Mouse (Mus musculus) heart, postnatal 36 days (tissue): ENCODE measurements around the gene Ttc21a. TPM values are rescaled to one million over a fixed set of nuclear protein-coding genes. Genes with fewer than 3 reads are reported as not detected.
A peak's percentile ranks its signal among the peaks of the same experiment; 100 is the strongest.

Experiments
- DNase-seq, 2 experiments: peaks; one replicate each; pipeline ENCODE4 v3.0.0; 2021 to 2022
- intact Hi-C: fragments of 180-260 bp; cut with DNase I; formaldehyde crosslinking; loops from one replicate; pipeline ENCODE4 v1.15.1; 2025
- total RNA-seq, 2 experiments: library from RNA; stranded (reverse); gene quantifications; 2 replicates each; pipeline ENCODE4 v1.2.3; 2021

The Ttc21a gene
- total RNA-seq, 2 experiments from 2014 or later: not detected

- intact Hi-C loops: no loop called here
- DNase-seq: no peak
Measured at GRCm38 (mm10) chr9:119938496-119938895, 1.1 kb downstream of the Ttc21a start.

- intact Hi-C loops: no loop called here
- no peak for DNase-seq
Measured at GRCm38 (mm10) chr9:119939646-119940045, 2.2 kb downstream of the Ttc21a start.

GRCm38 (mm10) chr9:119941407-119941806 lies 4.0 kb downstream of the Ttc21a start:
- intact Hi-C loops: no loop called here
- no peak for DNase-seq

GRCm38 (mm10) chr9:119941861-119942260 lies 4.5 kb downstream of the Ttc21a start:
- no peak for DNase-seq

GRCm38 (mm10) chr9:119943326-119943725 lies 5.9 kb downstream of the Ttc21a start:
- DNase-seq: no peak
- intact Hi-C loops: no loop called here

More at GRCm38 (mm10) chr9:119941861-119942260, 4.5 kb downstream of the Ttc21a start:
- intact Hi-C loops: no loop called here

- no peak for DNase-seq
- intact Hi-C loops: no loop called here
Measured at GRCm38 (mm10) chr9:119945173-119945900, 7.9 kb downstream of the Ttc21a start.

- intact Hi-C loops: no loop called here
- DNase-seq: no peak
Measured at GRCm38 (mm10) chr9:119948804-119949203, 11.4 kb downstream of the Ttc21a start.

GRCm38 (mm10) chr9:119950434-119950833 lies 13.0 kb downstream of the Ttc21a start:
- intact Hi-C loops: no loop called here
- DNase-seq: no peak

GRCm38 (mm10) chr9:119951388-119951787 lies 14.0 kb downstream of the Ttc21a start:
- no peak for DNase-seq
- intact Hi-C loops: no loop called here

GRCm38 (mm10) chr9:119958835-119959234 lies 21.4 kb downstream of the Ttc21a start:
- intact Hi-C loops: no loop called here
- DNase-seq: no peak

GRCm38 (mm10) chr9:119962216-119962615 lies 24.8 kb downstream of the Ttc21a start:
- intact Hi-C loops: loop anchor here (2.0 to 5.0 kb wide), 3 partner anchors 51 to 135 kb away; no protein-coding TSS in a partner anchor

GRCm38 (mm10) chr9:119962987-119963667 lies 25.7 kb downstream of the Ttc21a start:
- intact Hi-C loops: loop anchor here (2.0 to 5.0 kb wide), 3 partner anchors 50 to 134 kb away; no protein-coding TSS in a partner anchor
- DNase-seq: peak; percentile 81 to 82

More at GRCm38 (mm10) chr9:119962216-119962615, 24.8 kb downstream of the Ttc21a start:
- DNase-seq: no peak

GRCm38 (mm10) chr9:119964206-119964605 lies 26.8 kb downstream of the Ttc21a start:
- DNase-seq: peak in 1 of 2 experiments; percentile 39

GRCm38 (mm10) chr9:119965186-119965585 lies 27.8 kb downstream of the Ttc21a start:
- DNase-seq: no peak
- intact Hi-C loops: loop anchor here (2.0 kb wide), 1 partner anchor 14 kb away; no protein-coding TSS in a partner anchor

More at GRCm38 (mm10) chr9:119964206-119964605, 26.8 kb downstream of the Ttc21a start:
- intact Hi-C loops: loop anchor here (2.0 to 5.0 kb wide), 2 partner anchors 15 to 133 kb away; no protein-coding TSS in a partner anchor

GRCm38 (mm10) chr9:119966221-119966910 lies 29.0 kb downstream of the Ttc21a start:
- DNase-seq: no peak
- intact Hi-C loops: no loop called here

- DNase-seq: no peak
- intact Hi-C loops: no loop called here
Measured at GRCm38 (mm10) chr9:119969811-119970210, 32.4 kb downstream of the Ttc21a start.

- intact Hi-C loops: no loop called here
- DNase-seq: peak; percentile 56 to 68
Measured at GRCm38 (mm10) chr9:119970221-119970620, 32.8 kb downstream of the Ttc21a start.

- intact Hi-C loops: no loop called here
- DNase-seq: peak in 1 of 2 experiments; percentile 52
Measured at GRCm38 (mm10) chr9:119970763-119971656, 33.6 kb downstream of the Ttc21a start.

- intact Hi-C loops: no loop called here
- DNase-seq: no peak
Measured at GRCm38 (mm10) chr9:119972166-119972565, 34.8 kb downstream of the Ttc21a start.

GRCm38 (mm10) chr9:119972582-119972981 lies 35.2 kb downstream of the Ttc21a start:
- intact Hi-C loops: no loop called here
- peak in 1 of 2 experiments; percentile 55 for DNase-seq
